Mouse (Mus musculus): ENCODE measurements at regions not wholly inside any gene's neighbourhood (a gene's known extent, or its start where the extent isn't known, plus 50 kb on each side); places are given as distances from the start of the nearest gene placed in this dataset.
A peak's percentile ranks its signal among the peaks of the same experiment; 100 is the strongest.

GRCm38 (mm10) chr4:114738903-114739667 is 82.4 kb upstream of the Gm12830 start:
- WGBS: 18% methylated on average over 16 of the region's 16 CpGs
- peak; percentile 51 for DNase-seq (ENCODE audit: low spot score)
- 0 out of 2 replicates have a peak, but pooled peaks have one; percentile 47 for ATAC-seq (replicated peaks; ENCODE audit: low FRiP score, low TSS enrichment, low read depth)
- Histone ChIP-seq H3K27ac (ENCODE audit: low read depth) (no peak overlapping the region), H3K4me1 (replicated peaks; ENCODE audit: control insufficient read depth, insufficient read depth, low read length) (peaks cover 7% of the 10 kb centered on the region), H3K4me3 (ENCODE audit: low read depth, low read length) (no peak overlapping the region), H3K9ac (ENCODE audit: low read length) (no peak overlapping the region), H3K9me3 (ENCODE audit: control insufficient read depth, low read length) (no peaks in the 10 kb centered on the region), H3K27me3 (replicated peaks; ENCODE audit: control insufficient read depth, insufficient read depth, low read length) (no peaks in the 10 kb centered on the region), H3K4me2 (ENCODE audit: low read length) (no peak overlapping the region), H3K36me3 (ENCODE audit: control insufficient read depth, insufficient read depth, low read length) (no peaks in the 10 kb centered on the region)

- no peak for ATAC-seq (replicated peaks; ENCODE audit: low FRiP score, low TSS enrichment, low read depth)
- no peak for DNase-seq (ENCODE audit: low spot score)
- Histone ChIP-seq H3K27me3 (replicated peaks; ENCODE audit: control insufficient read depth, insufficient read depth, low read length) (no peaks in the 10 kb centered on the region), H3K4me2 (ENCODE audit: low read length) (no peak overlapping the region), H3K4me3 (ENCODE audit: low read depth, low read length) (no peak overlapping the region), H3K9me3 (ENCODE audit: control insufficient read depth, low read length) (0 out of 2 replicates have a peak, but pooled peaks cover 4% of the 10 kb centered on the region), H3K27ac (ENCODE audit: low read depth) (no peak overlapping the region), H3K9ac (ENCODE audit: low read length) (no peak overlapping the region), H3K36me3 (ENCODE audit: control insufficient read depth, insufficient read depth, low read length) (no peaks in the 10 kb centered on the region), H3K4me1 (replicated peaks; ENCODE audit: control insufficient read depth, insufficient read depth, low read length) (no peaks in the 10 kb centered on the region)
- WGBS: 84% methylated on average over 2 of the region's 2 CpGs
Observed at GRCm38 (mm10) chr4:114748131-114748530, 73.4 kb upstream of the Gm12830 start.

- Histone ChIP-seq H3K27ac (ENCODE audit: low read depth) (no peak overlapping the region), H3K9ac (ENCODE audit: low read length) (no peak overlapping the region), H3K4me3 (ENCODE audit: low read depth, low read length) (no peak overlapping the region), H3K27me3 (replicated peaks; ENCODE audit: control insufficient read depth, insufficient read depth, low read length) (no peaks in the 10 kb centered on the region), H3K36me3 (ENCODE audit: control insufficient read depth, insufficient read depth, low read length) (no peaks in the 10 kb centered on the region), H3K4me1 (replicated peaks; ENCODE audit: control insufficient read depth, insufficient read depth, low read length) (no peaks in the 10 kb centered on the region), H3K9me3 (ENCODE audit: control insufficient read depth, low read length) (no peaks in the 10 kb centered on the region), H3K4me2 (ENCODE audit: low read length) (no peak overlapping the region)
- DNase-seq (ENCODE audit: low spot score): no peak
- no peak for ATAC-seq (replicated peaks; ENCODE audit: low FRiP score, low TSS enrichment, low read depth)
Observed at GRCm38 (mm10) chr4:114759837-114760236, 61.7 kb upstream of the Gm12830 start.

GRCm38 (mm10) chr4:114766643-114767393 is 54.7 kb upstream of the Gm12830 start:
- H3K9me3 ChIP-seq (ENCODE audit: control insufficient read depth, low read length): no peaks in the 10 kb centered on the region
- no peak overlapping the region for H3K4me2 ChIP-seq (ENCODE audit: low read length)
- no peak overlapping the region for H3K9ac ChIP-seq (ENCODE audit: low read length)
- H3K4me1 ChIP-seq (replicated peaks; ENCODE audit: control insufficient read depth, insufficient read depth, low read length): no peaks in the 10 kb centered on the region
- WGBS: 61% methylated on average over 22 of the region's 22 CpGs
- no peaks in the 10 kb centered on the region for H3K36me3 ChIP-seq (ENCODE audit: control insufficient read depth, insufficient read depth, low read length)
- ATAC-seq (replicated peaks; ENCODE audit: low FRiP score, low TSS enrichment, low read depth) (no peak), DNase-seq (ENCODE audit: low spot score) (no peak)
- H3K4me3 ChIP-seq (ENCODE audit: low read depth, low read length): no peak overlapping the region
- no peaks in the 10 kb centered on the region for H3K27me3 ChIP-seq (replicated peaks; ENCODE audit: control insufficient read depth, insufficient read depth, low read length)
- no peak overlapping the region for H3K27ac ChIP-seq (ENCODE audit: low read depth)

Measured in intestine, embryonic 14.5 days (tissue).